In the genomic region with DNA sequence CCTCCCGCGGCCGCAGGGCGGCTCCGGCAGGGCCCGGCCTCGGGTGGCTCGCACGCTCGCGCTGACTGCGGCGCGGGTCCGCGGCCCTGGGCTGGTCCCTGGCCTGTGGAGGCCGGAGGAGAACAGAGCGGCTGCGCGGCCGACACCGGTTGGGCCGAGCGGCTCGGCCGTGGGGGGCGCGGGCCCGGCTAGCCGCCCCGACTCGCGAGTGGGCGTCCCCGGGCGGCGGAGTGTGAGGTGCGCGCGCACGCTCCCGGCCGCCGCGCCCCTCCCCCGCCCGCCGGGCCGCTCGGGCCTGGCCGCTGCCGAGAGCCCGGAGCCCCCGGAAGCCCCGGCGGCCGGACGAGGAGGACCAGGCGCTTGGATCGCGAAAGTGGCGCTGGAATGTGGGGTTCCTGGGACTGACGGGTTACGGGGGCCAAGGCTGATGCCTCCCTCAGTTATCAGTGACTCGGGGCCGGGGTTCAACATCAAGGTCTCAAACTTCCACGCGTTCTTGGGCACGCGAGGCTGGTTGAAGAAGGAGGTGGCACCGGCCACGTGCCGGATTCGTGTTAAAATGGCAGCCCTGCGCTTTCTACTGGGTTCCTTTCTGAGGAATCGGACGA, we compare ENCODE assay signal across 8 mouse cellular contexts. TPM values are rescaled to one million over a fixed set of nuclear protein-coding genes. Genes with fewer than 3 reads are reported as not detected.
DNase-seq lines count a peak whose midpoint lies in the region; ATAC-seq lines count a peak whose summit lies in the region.

No protein-coding gene starts in this region.

- peak overlapping the region; percentile 99 for H3K27ac ChIP-seq in hindbrain, embryonic 15.5 days (replicated peaks)

- peaks cover 26% of the 10 kb centered on the region for H3K4me1 ChIP-seq in hindbrain, embryonic 15.5 days (replicated peaks)

- H3K27me3 ChIP-seq in hindbrain, embryonic 15.5 days, result no peaks in the 10 kb centered on the region

- intact Hi-C loops in left cerebral cortex, postnatal 25 days (cut with DNase I), result loop anchor here (10.0 kb wide), 1 partner anchor 501 kb away; no protein-coding TSS in a partner anchor

- peak overlapping the region; percentile 93 for H3K4me2 ChIP-seq in hindbrain, embryonic 15.5 days

- H3K9me3 ChIP-seq in hindbrain, embryonic 15.5 days, result no peaks in the 10 kb centered on the region

- under 1% methylated on average over 61 of the region's 77 CpGs for WGBS in hindbrain, embryonic 15.5 days

- peak overlapping the region; percentile 93 for H3K9ac ChIP-seq in hindbrain, embryonic 15.5 days

- DNase-seq in ZHBTc4 (ENCODE audit: low read depth, low spot score), result peak; percentile 74
- DNase-seq in cerebellum, postnatal 25 days, result peak; percentile 89 to 90
- peak; percentile 56 for DNase-seq in gastrocnemius, adult 18-20 months (ENCODE audit: low spot score)
- DNase-seq in left cerebral cortex, postnatal 25 days (ENCODE audit: low spot score in 2 of 2), result peak; percentile 64 to 76
- peak; percentile 68 for DNase-seq in right cerebral cortex, postnatal 14 days
- DNase-seq in urinary bladder, postnatal 4 days (ENCODE audit: low spot score in 2 of 2), result peak; percentile 71 to 78

- ATAC-seq in hindbrain, embryonic 15.5 days (ENCODE audit: low FRiP score, low read depth), result peak; percentile 92
- ATAC-seq in megakaryocyte-erythroid progenitor cell, adult 5-6 weeks (replicated peaks; ENCODE audit: low FRiP score, low TSS enrichment, poor library complexity, severe bottlenecking), result peak; percentile 19

- H3K4me3 ChIP-seq in hindbrain, embryonic 15.5 days, result peak overlapping the region; percentile 88

- no peaks in the 10 kb centered on the region for H3K36me3 ChIP-seq in hindbrain, embryonic 15.5 days

RNA-seq across cellular contexts. Expression of a gene that starts 0.6 kb away (rescaled TPM):
- total RNA-seq in gastrocnemius, adult 18-20 months (2021), result 10 to 100 TPM; 19.6 to 26.9 TPM
- polyA plus RNA-seq in hindbrain, embryonic 15.5 days (2015; fragmentation: Nextera tagmentation; extraction: Ambion mirVana), result 46.8 and 47.3 TPM in 2 replicates
- total RNA-seq in left cerebral cortex, postnatal 25 days (2021), result 100 to 1,000 TPM; 170 to 172 TPM
- total RNA-seq in megakaryocyte-erythroid progenitor cell, adult 5-6 weeks (2014; fragmentation: Nextera tagmentation), result 23.6 and 24.6 TPM in 2 replicates
- total RNA-seq in megakaryocyte-erythroid progenitor cell, adult 5-6 weeks (2017), result 50.7 and 115 TPM in 2 replicates

Comparison
In these comparisons a context has a peak if more than half of its experiments do, and no peak if none do; other contexts are left out.
1. Peak in every context shown above with its lines: DNase-seq, ATAC-seq, H3K4me3 ChIP-seq and H3K27ac ChIP-seq.